Comparison of ENCODE assay signal across 8 mouse cellular contexts in the genomic region with DNA sequence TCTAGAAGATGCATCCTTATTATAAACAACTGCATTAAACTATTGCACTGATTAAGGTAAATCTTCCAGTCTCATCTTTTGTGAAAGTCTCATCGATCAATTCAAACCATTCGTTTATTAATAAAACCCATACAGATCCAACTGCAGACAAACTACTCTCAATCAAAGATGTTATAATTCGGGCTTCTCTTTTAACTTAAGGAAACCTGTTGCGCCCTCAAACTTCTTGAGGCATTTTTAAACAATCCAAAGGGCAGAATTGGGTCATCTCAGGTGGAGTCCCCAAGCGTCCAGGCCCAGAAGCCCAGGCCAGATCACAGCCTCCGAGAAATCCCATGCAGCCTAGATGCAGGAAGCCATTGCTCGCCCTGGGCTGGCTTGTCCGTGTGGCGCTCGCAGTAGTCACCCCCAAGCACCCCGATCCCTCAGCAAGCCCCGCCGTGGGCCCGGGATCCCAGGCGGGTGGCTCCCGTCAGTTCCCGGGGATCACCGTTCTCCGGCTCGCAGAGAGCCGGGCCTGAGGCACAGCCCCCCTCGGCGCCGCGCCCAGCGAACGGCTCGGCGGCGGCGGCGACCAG. TPM values are rescaled to one million over a fixed set of nuclear protein-coding genes. Genes with fewer than 3 reads are reported as not detected.
DNase-seq lines count a peak whose midpoint lies in the region; ATAC-seq and TF ChIP-seq lines count a peak whose summit lies in the region.

No protein-coding gene starts in this region.

- WGBS in heart, embryonic 12.5 days, result 8% methylated on average over 29 of the region's 32 CpGs
- WGBS in midbrain, embryonic 12.5 days, result 5% methylated on average over 31 of the region's 32 CpGs

- DNase-seq in left cerebral cortex, postnatal 4 days, result peak; percentile 43
- DNase-seq in left cerebral cortex, postnatal 10 days (ENCODE audit: extremely low spot score in 1 of 2, low spot score in 2 of 2), result no peak
- peak; percentile 12 for DNase-seq in ES-E14 (ENCODE audit: low read depth, low spot score)
- peak; percentile 55 to 61 for DNase-seq in cerebellum, postnatal 36 days
- peak; percentile 43 for DNase-seq in layer of hippocampus, postnatal 36 days
- DNase-seq in thymus, postnatal 4 days, result peak; percentile 53

- peak overlapping the region; percentile 82 for H3K4me2 ChIP-seq in heart, embryonic 12.5 days
- peak overlapping the region; percentile 69 for H3K4me2 ChIP-seq in midbrain, embryonic 12.5 days (replicated peaks)

- H3K27ac ChIP-seq in ES-E14 (ENCODE audit: insufficient read depth, low read depth, low read length, poor library complexity, severe bottlenecking), result peak overlapping the region; percentile 61
- peak overlapping the region; percentile 99 for H3K27ac ChIP-seq in heart, embryonic 12.5 days (ENCODE audit: poor library complexity, severe bottlenecking)
- H3K27ac ChIP-seq in midbrain, embryonic 12.5 days (replicated peaks), result peak overlapping the region; percentile 96

- H3K27me3 ChIP-seq in heart, embryonic 12.5 days (replicated peaks), result no peaks in the 10 kb centered on the region
- no peaks in the 10 kb centered on the region for H3K27me3 ChIP-seq in midbrain, embryonic 12.5 days

- peak overlapping the region; percentile 71 to 74 for H3K4me3 ChIP-seq in ES-E14 (ENCODE audit: insufficient read depth in 1 of 2, low read depth in 1 of 2, low read length in 2 of 2, poor library complexity in 1 of 2, severe bottlenecking in 1 of 2)
- peak overlapping the region; percentile 93 for H3K4me3 ChIP-seq in heart, embryonic 12.5 days
- peak overlapping the region; percentile 76 for H3K4me3 ChIP-seq in midbrain, embryonic 12.5 days

- peak overlapping the region; percentile 81 for H3K9ac ChIP-seq in ES-E14 (ENCODE audit: insufficient read depth, low read depth, low read length, poor library complexity, severe bottlenecking)
- H3K9ac ChIP-seq in heart, embryonic 12.5 days, result peak overlapping the region; percentile 97
- peak overlapping the region; percentile 90 for H3K9ac ChIP-seq in midbrain, embryonic 12.5 days (replicated peaks)

- H3K36me3 ChIP-seq in ES-E14 (ENCODE audit: control insufficient read depth, insufficient read depth, low read length, poor library complexity, severe bottlenecking), result peaks cover 7% of the 10 kb centered on the region
- no peaks in the 10 kb centered on the region for H3K36me3 ChIP-seq in heart, embryonic 12.5 days
- H3K36me3 ChIP-seq in midbrain, embryonic 12.5 days, result no peaks in the 10 kb centered on the region

- no peaks in the 10 kb centered on the region for H3K9me3 ChIP-seq in ES-E14 (ENCODE audit: control insufficient read depth, insufficient read depth, low read depth, low read length)
- no peaks in the 10 kb centered on the region; the same call in 1 of the 2 replicates for H3K9me3 ChIP-seq in heart, embryonic 12.5 days (replicated peaks)
- H3K9me3 ChIP-seq in midbrain, embryonic 12.5 days, result no peaks in the 10 kb centered on the region

- ATAC-seq in heart, embryonic 12.5 days (ENCODE audit: insufficient number of reproducible peaks, low FRiP score), result peak; percentile 44; the same call in 1 of the 2 replicates
- ATAC-seq in midbrain, embryonic 12.5 days (ENCODE audit: low FRiP score, low read depth), result no peak; the same call in 1 of the 2 replicates

- peaks cover 0 to 4% of the 10 kb centered on the region in 2 experiments; a peak in 1 of 4 replicates for H3K4me1 ChIP-seq in ES-E14 (ENCODE audit: control insufficient read depth in 2 of 2, insufficient read depth in 2 of 2, low read length in 2 of 2, poor library complexity in 1 of 2)
- H3K4me1 ChIP-seq in heart, embryonic 12.5 days (replicated peaks), result peaks cover 20% of the 10 kb centered on the region
- H3K4me1 ChIP-seq in midbrain, embryonic 12.5 days, result peaks cover 9% of the 10 kb centered on the region

- intact Hi-C loops in left cerebral cortex, postnatal 4 days (cut with DNase I), result no loop called here
- intact Hi-C loops in left cerebral cortex, postnatal 10 days (cut with DNase I), result loop anchor here (5.0 kb wide), 1 partner anchor 43 kb away; no protein-coding TSS in a partner anchor

- in situ Hi-C loops in ES-E14 (cut with MboI; ENCODE audit: low sequenced_read_pairs in 2 of 2, unreplicated experiment in 2 of 2), result no loop called here

TF ChIP-seq in ES-E14, 5 proteins besides CTCF, POLR2A, EP300 and RAD21:
- no peak for TF ChIP-seq ZC3H11A (IDR thresholded peaks at IDR 0.05; ENCODE audit: borderline replicate concordance, low read depth, low read length)
- TF ChIP-seq CHD2 (IDR thresholded peaks at IDR 0.05; ENCODE audit: low read depth, low read length), result no peak
- no peak for TF ChIP-seq ZNF384 (IDR thresholded peaks at IDR 0.05; ENCODE audit: low read depth, low read length)
- TF ChIP-seq MAFK (IDR thresholded peaks at IDR 0.05; ENCODE audit: insufficient read depth, low read depth, low read length), result no peak
- TF ChIP-seq HCFC1 (IDR thresholded peaks at IDR 0.05; ENCODE audit: borderline replicate concordance, insufficient read depth, low read length), result no peak; the same call in 1 of the 2 replicates
TF ChIP-seq in ES-E14: peak in this region for 0.

RNA-seq across cellular contexts. Expression of a gene that starts 0.5 kb away (rescaled TPM):
- total RNA-seq in left cerebral cortex, postnatal 4 days (2021), result 10 to 100 TPM; 10.2 to 10.4 TPM
- total RNA-seq in left cerebral cortex, postnatal 10 days (2021), result 10 to 100 TPM in 1 of 2 experiments, 1 to 10 TPM in 1; 10.0 to 10.9 TPM
- 8.2 and 8.8 TPM in 2 replicates for total RNA-seq in ES-E14 (2012; rRNA removed)
- 28.9 and 29.6 TPM in 2 replicates for polyA plus RNA-seq in heart, embryonic 12.5 days (2016; fragmentation: Nextera tagmentation; extraction: Ambion mirVana)
- total RNA-seq in layer of hippocampus, postnatal 36 days (2021), result 10 to 100 TPM; 13.8 to 14.7 TPM
- polyA plus RNA-seq in midbrain, embryonic 12.5 days (2016; fragmentation: Nextera tagmentation; extraction: Ambion mirVana), result 15.5 and 16.3 TPM in 2 replicates

Comparison
In these comparisons a context has a peak if more than half of its experiments do, and no peak if none do; other contexts are left out.
1. DNase-seq: peak in left cerebral cortex, postnatal 4 days (single experiment), ES-E14 (single experiment), cerebellum, postnatal 36 days (2 of 2), layer of hippocampus, postnatal 36 days (2 of 2) and thymus, postnatal 4 days (single experiment); none in left cerebral cortex, postnatal 10 days (0 of 2).
2. Peak in every context shown above with its lines, with median percentiles within 50 percentile points of each other: H3K27ac ChIP-seq, H3K4me3 ChIP-seq and H3K9ac ChIP-seq.